Mouse (Mus musculus) C2C12 (cell line): ENCODE results near the gene Slc35f6. TPM values are rescaled to one million over a fixed set of nuclear protein-coding genes. Genes with fewer than 3 reads are reported as not detected.

Source experiments
- H3K27me3 ChIP-seq: one replicate; pipeline ENCODE4 v1.6.1; 2011; ENCODE audit not compliant: control insufficient read depth, insufficient read depth, insufficient read length
- H3K36me3 ChIP-seq: one replicate; pipeline ENCODE4 v1.6.1; 2011; ENCODE audit not compliant: control insufficient read depth, insufficient read depth
- H3K4me3 ChIP-seq: one replicate; pipeline ENCODE4 v1.5.1; 2011; ENCODE audit warnings: mild to moderate bottlenecking, control low read depth; ENCODE audit not compliant: poor library complexity, insufficient read depth, severe bottlenecking
- H3K79me2 ChIP-seq: one replicate; pipeline ENCODE4 v1.6.1; 2011; ENCODE audit not compliant: control insufficient read depth, insufficient read depth
- H3K79me3 ChIP-seq: one replicate; pipeline ENCODE4 v1.6.1; 2011; ENCODE audit warnings: low read depth, control low read depth
- H3ac ChIP-seq: one replicate; pipeline ENCODE3; 2011; ENCODE audit warnings: low read depth; ENCODE audit not compliant: control insufficient read depth, insufficient read length
- CEBPB ChIP-seq: IDR thresholded peaks from one replicate; pipeline ENCODE4 v1.6.1; 2011; ENCODE audit warnings: low read depth, mild to moderate bottlenecking, control low read depth, moderate library complexity
- CTCF ChIP-seq: IDR thresholded peaks from one replicate; pipeline ENCODE4 v1.5.1; 2011; ENCODE audit not compliant: control insufficient read depth, insufficient read depth, insufficient read length
- FOSL1 ChIP-seq: IDR thresholded peaks from one replicate; pipeline ENCODE4 v1.8.0; 2011; ENCODE audit warnings: mild to moderate bottlenecking, low read length; ENCODE audit not compliant: poor library complexity, insufficient read depth, severe bottlenecking
- MAX ChIP-seq: IDR thresholded peaks from one replicate; pipeline ENCODE4 v1.6.1; 2011; ENCODE audit warnings: mild to moderate bottlenecking, control low read depth
- MYOD1 ChIP-seq: IDR thresholded peaks from one replicate; pipeline ENCODE4 v1.6.1; 2011; ENCODE audit warnings: low read depth; ENCODE audit not compliant: control insufficient read depth, insufficient read length
- MYOG ChIP-seq: IDR thresholded peaks from one replicate; pipeline ENCODE4 v1.6.1; 2011; ENCODE audit not compliant: control insufficient read depth, insufficient read length; ENCODE audit errors: extremely low read depth
- USF1 ChIP-seq: IDR thresholded peaks from one replicate; pipeline ENCODE4 v1.6.1; 2011; ENCODE audit warnings: low read depth, mild to moderate bottlenecking, control low read depth, moderate library complexity
- polyA plus RNA-seq: library from polyadenylated mRNA; unstranded; fragments of >200 nt; fragmentation: generic; extraction: Trizol; gene quantifications from one replicate; pipeline ENCODE4 v1.2.1, GENCODE M21; 2012; ENCODE audit warnings: missing spikeins

Slc35f6 gene
- polyA plus RNA-seq, 1 experiment: 24.9 TPM

- TF ChIP-seq MYOG (no peak), CTCF (no peak), FOSL1 (no peak)
- Histone ChIP-seq H3K79me3 (peaks cover 11% of the 10 kb centered on the region), H3ac (no peak overlapping the region), H3K4me3 (no peak overlapping the region), H3K27me3 (no peaks in the 10 kb centered on the region), H3K79me2 (peaks cover 45% of the 10 kb centered on the region), H3K36me3 (peaks cover 12% of the 10 kb centered on the region)
These were observed 5.5 kb downstream of the Slc35f6 start for GRCm38 (mm10) chr5:30653246-30653645.

- Histone ChIP-seq H3K36me3 (peaks cover 12% of the 10 kb centered on the region), H3K79me2 (peaks cover 27% of the 10 kb centered on the region), H3K4me3 (no peak overlapping the region), H3ac (no peak overlapping the region), H3K79me3 (peaks cover 5% of the 10 kb centered on the region), H3K27me3 (no peaks in the 10 kb centered on the region)
- TF ChIP-seq MAX (no peak), MYOG (no peak), CTCF (no peak), MYOD1 (no peak), CEBPB (no peak), USF1 (no peak), FOSL1 (no peak)
These were observed 7.3 kb downstream of the Slc35f6 start for GRCm38 (mm10) chr5:30655042-30655441.

GRCm38 (mm10) chr5:30655526-30656195 lies 7.9 kb downstream of the Slc35f6 start:
- peaks cover 12% of the 10 kb centered on the region for H3K36me3 ChIP-seq
- H3K4me3 ChIP-seq: no peak overlapping the region
- H3K79me3 ChIP-seq: peaks cover 5% of the 10 kb centered on the region
- peaks cover 22% of the 10 kb centered on the region for H3K79me2 ChIP-seq
- no peaks in the 10 kb centered on the region for H3K27me3 ChIP-seq
- TF ChIP-seq MYOG (no peak), CEBPB (no peak), USF1 (no peak), CTCF (no peak), FOSL1 (no peak), MAX (no peak), MYOD1 (no peak)
- no peak overlapping the region for H3ac ChIP-seq

GRCm38 (mm10) chr5:30659042-30659441 lies 11.3 kb downstream of the Slc35f6 start:
- H3K79me2 ChIP-seq: no peaks in the 10 kb centered on the region
- H3K79me3 ChIP-seq: no peaks in the 10 kb centered on the region
- H3K36me3 ChIP-seq: no peaks in the 10 kb centered on the region
- H3K27me3 ChIP-seq: no peaks in the 10 kb centered on the region
- H3K4me3 ChIP-seq: no peak overlapping the region
- H3ac ChIP-seq: no peak overlapping the region
- no peak for TF ChIP-seq USF1
- TF ChIP-seq CTCF: no peak
- no peak for TF ChIP-seq MYOG
- no peak for TF ChIP-seq CEBPB
- TF ChIP-seq MAX: no peak
- TF ChIP-seq MYOD1: no peak
- no peak for TF ChIP-seq FOSL1

- H3K27me3 ChIP-seq: no peaks in the 10 kb centered on the region
- no peaks in the 10 kb centered on the region for H3K79me3 ChIP-seq
- no peak overlapping the region for H3K4me3 ChIP-seq
- H3K36me3 ChIP-seq: no peaks in the 10 kb centered on the region
- no peak overlapping the region for H3ac ChIP-seq
- TF ChIP-seq MAX (no peak), CEBPB (no peak), USF1 (no peak), CTCF (no peak), FOSL1 (no peak), MYOG (no peak), MYOD1 (no peak)
- no peaks in the 10 kb centered on the region for H3K79me2 ChIP-seq
These were observed 12.5 kb downstream of the Slc35f6 start for GRCm38 (mm10) chr5:30660278-30660677.

- Histone ChIP-seq H3K79me3 (no peaks in the 10 kb centered on the region), H3K79me2 (no peaks in the 10 kb centered on the region), H3K27me3 (no peaks in the 10 kb centered on the region), H3K4me3 (no peak overlapping the region), H3K36me3 (no peaks in the 10 kb centered on the region), H3ac (no peak overlapping the region)
- TF ChIP-seq CTCF (no peak), FOSL1 (no peak), MAX (no peak), CEBPB (no peak), USF1 (no peak), MYOG (no peak), MYOD1 (no peak)
These were observed 13.1 kb downstream of the Slc35f6 start for GRCm38 (mm10) chr5:30660813-30661212.
